Mouse (Mus musculus): Measurements from ENCODE around the gene Nmt2. TPM values are rescaled to one million over a fixed set of nuclear protein-coding genes. Genes with fewer than 3 reads are reported as not detected.

Gene Nmt2
- polyA plus RNA-seq, 1 experiment from 2014 or later: 65.3 TPM

DNA sequence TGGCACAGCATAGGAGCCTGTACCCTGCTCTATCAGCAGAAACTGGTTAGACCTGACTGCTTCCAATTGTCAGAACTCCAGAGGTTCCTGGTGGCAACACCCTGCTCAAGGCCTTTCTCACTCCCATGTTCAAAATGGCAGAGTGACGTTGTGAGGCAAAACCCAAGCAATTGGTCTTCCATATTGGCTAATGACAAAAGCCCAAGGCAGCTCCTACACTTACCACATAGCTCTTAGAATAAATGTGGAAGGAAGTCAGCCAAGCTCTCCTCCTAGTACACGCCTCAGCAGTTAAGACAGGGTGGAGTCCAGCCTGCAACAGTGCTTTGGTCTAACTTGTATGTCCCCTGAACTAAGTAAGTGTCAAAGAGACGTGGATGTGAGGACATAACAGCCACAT lies 73.9 kb downstream of the Nmt2 start:
- H3K9ac ChIP-seq (ENCODE audit: low read length): no peak overlapping the region
- no peaks in the 10 kb centered on the region for H3K36me3 ChIP-seq (ENCODE audit: control insufficient read depth, insufficient read depth, low read length)
- ATAC-seq (replicated peaks; ENCODE audit: low FRiP score): no peak
- H3K4me2 ChIP-seq (ENCODE audit: low read depth, low read length, severe bottlenecking): no peak overlapping the region
- 82% methylated on average over 3 of the region's 3 CpGs for WGBS
- H3K27me3 ChIP-seq (ENCODE audit: control insufficient read depth, insufficient read depth, low read length): no peaks in the 10 kb centered on the region
- no peak for DNase-seq (ENCODE audit: low spot score)
- no peaks in the 10 kb centered on the region for H3K4me1 ChIP-seq (replicated peaks; ENCODE audit: control insufficient read depth, insufficient read depth, low read length)
- no peak overlapping the region for H3K27ac ChIP-seq (ENCODE audit: low read depth, low read length)
- no peaks in the 10 kb centered on the region for H3K9me3 ChIP-seq (ENCODE audit: control insufficient read depth, low read length)
- no peak overlapping the region for H3K4me3 ChIP-seq (ENCODE audit: low read depth, low read length)

DNA sequence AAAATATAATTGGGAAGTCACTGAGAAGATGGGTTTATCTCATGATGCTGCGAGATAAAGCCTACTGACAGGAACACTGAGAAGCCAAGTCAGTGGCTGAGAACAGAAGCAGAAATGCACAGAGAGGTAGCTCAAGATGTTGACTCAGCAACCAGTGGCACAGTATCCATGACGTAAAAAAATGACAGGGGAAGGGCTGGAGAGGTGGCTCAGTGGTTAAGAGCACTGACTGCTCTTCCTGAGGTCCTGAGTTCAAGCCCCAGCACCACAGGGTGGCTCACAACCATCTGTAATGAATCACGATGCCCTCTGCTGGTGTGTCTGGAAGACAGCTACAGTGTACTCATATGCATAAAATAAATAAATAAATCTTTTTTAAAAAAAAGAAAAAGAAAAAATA lies 77.1 kb downstream of the Nmt2 start:
- Histone ChIP-seq H3K9ac (ENCODE audit: low read length) (no peak overlapping the region), H3K9me3 (ENCODE audit: control insufficient read depth, low read length) (no peaks in the 10 kb centered on the region), H3K36me3 (ENCODE audit: control insufficient read depth, insufficient read depth, low read length) (no peaks in the 10 kb centered on the region), H3K4me2 (ENCODE audit: low read depth, low read length, severe bottlenecking) (no peak overlapping the region), H3K4me3 (ENCODE audit: low read depth, low read length) (no peak overlapping the region), H3K27ac (ENCODE audit: low read depth, low read length) (no peak overlapping the region), H3K27me3 (ENCODE audit: control insufficient read depth, insufficient read depth, low read length) (no peaks in the 10 kb centered on the region), H3K4me1 (replicated peaks; ENCODE audit: control insufficient read depth, insufficient read depth, low read length) (no peaks in the 10 kb centered on the region)
- DNase-seq (ENCODE audit: low spot score): no peak
- WGBS: 80% methylated on average over 3 of the region's 3 CpGs
- ATAC-seq (replicated peaks; ENCODE audit: low FRiP score): no peak

DNA sequence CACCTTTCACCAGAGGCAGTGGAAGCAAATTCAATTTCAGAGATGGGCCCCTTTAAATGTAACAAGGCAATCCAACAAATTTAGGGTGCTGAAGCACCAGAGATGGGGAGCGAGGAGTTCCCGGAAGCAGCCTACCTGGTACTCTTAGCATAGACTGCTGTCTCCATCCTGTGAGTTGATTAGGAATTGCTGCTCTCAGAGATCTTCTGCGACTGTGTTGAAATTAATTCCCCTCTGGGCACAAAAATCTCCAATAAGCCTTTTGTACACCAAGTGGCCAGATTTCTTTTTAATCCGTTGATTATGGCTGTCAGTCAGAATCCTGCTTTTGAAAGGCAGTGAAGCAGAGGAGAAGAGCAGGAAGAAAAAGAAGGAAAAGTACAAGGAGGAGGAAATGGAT lies 81.1 kb downstream of the Nmt2 start:
- DNase-seq (ENCODE audit: low spot score) (no peak), ATAC-seq (replicated peaks; ENCODE audit: low FRiP score) (no peak)
- Histone ChIP-seq H3K4me2 (ENCODE audit: low read depth, low read length, severe bottlenecking) (no peak overlapping the region), H3K4me1 (replicated peaks; ENCODE audit: control insufficient read depth, insufficient read depth, low read length) (no peaks in the 10 kb centered on the region), H3K27me3 (ENCODE audit: control insufficient read depth, insufficient read depth, low read length) (no peaks in the 10 kb centered on the region), H3K4me3 (ENCODE audit: low read depth, low read length) (no peak overlapping the region), H3K9me3 (ENCODE audit: control insufficient read depth, low read length) (no peaks in the 10 kb centered on the region), H3K27ac (ENCODE audit: low read depth, low read length) (no peak overlapping the region), H3K9ac (ENCODE audit: low read length) (no peak overlapping the region), H3K36me3 (ENCODE audit: control insufficient read depth, insufficient read depth, low read length) (no peaks in the 10 kb centered on the region)
- 42% methylated on average over 4 of the region's 4 CpGs for WGBS

Other genes starting within 250 kb of the Nmt2 start
- 34.7 and 35.9 TPM in 2 replicates for gene Fam171a1, start 170.0 kb upstream of the Nmt2 start, polyA plus RNA-seq (2014; fragmentation: Nextera tagmentation; extraction: Ambion mirVana)
- 20.3 and 26.2 TPM in 2 replicates for gene Rpp38, start 48.4 kb downstream of the Nmt2 start, polyA plus RNA-seq (2014; fragmentation: Nextera tagmentation; extraction: Ambion mirVana)
- gene Acbd7, start 52.0 kb downstream of the Nmt2 start, polyA plus RNA-seq (2014; fragmentation: Nextera tagmentation; extraction: Ambion mirVana): 0.40 TPM in 1 of 2 replicates, not detected in the other
- gene Olah, start 113.0 kb downstream of the Nmt2 start, polyA plus RNA-seq (2014; fragmentation: Nextera tagmentation; extraction: Ambion mirVana): not detected in 2 replicates
- 0.53 TPM in 1 of 2 replicates, not detected in the other for gene Meig1, start 138.4 kb downstream of the Nmt2 start, polyA plus RNA-seq (2014; fragmentation: Nextera tagmentation; extraction: Ambion mirVana)
- gene Dclre1c, start 139.9 kb downstream of the Nmt2 start, polyA plus RNA-seq (2014; fragmentation: Nextera tagmentation; extraction: Ambion mirVana): 7.5 and 7.7 TPM in 2 replicates
- gene Suv39h2, start 190.8 kb downstream of the Nmt2 start, polyA plus RNA-seq (2014; fragmentation: Nextera tagmentation; extraction: Ambion mirVana): 49.3 and 51.0 TPM in 2 replicates
- gene Gm45902, start 228.6 kb downstream of the Nmt2 start, polyA plus RNA-seq (2014; fragmentation: Nextera tagmentation; extraction: Ambion mirVana): 9.3 and 10.1 TPM in 2 replicates
- 122 and 126 TPM in 2 replicates for gene Hspa14, start 228.6 kb downstream of the Nmt2 start, polyA plus RNA-seq (2014; fragmentation: Nextera tagmentation; extraction: Ambion mirVana)
- gene Cdnf, start 228.8 kb downstream of the Nmt2 start, polyA plus RNA-seq (2014; fragmentation: Nextera tagmentation; extraction: Ambion mirVana): 0.44 TPM in 1 of 2 replicates, not detected in the other

Measured in forebrain, embryonic 11.5 days (tissue).